Mouse (Mus musculus): ENCODE data around the gene Gpr107. TPM values are rescaled to one million over a fixed set of nuclear protein-coding genes. Genes with fewer than 3 reads are reported as not detected.

Gpr107 gene
- polyA plus RNA-seq, 1 experiment from 2014 or later: 42.2 TPM

- Histone ChIP-seq H3K4me2 (ENCODE audit: low read length) (no peak overlapping the region), H3K4me3 (replicated peaks; ENCODE audit: low read length) (no peak overlapping the region), H3K4me1 (replicated peaks; ENCODE audit: control insufficient read depth, insufficient read depth, low read length) (peaks cover 5% of the 10 kb centered on the region), H3K9me3 (ENCODE audit: control insufficient read depth, low read length) (no peaks in the 10 kb centered on the region), H3K27ac (ENCODE audit: low read length) (no peak overlapping the region), H3K36me3 (ENCODE audit: control insufficient read depth, insufficient read depth) (no peaks in the 10 kb centered on the region), H3K27me3 (replicated peaks; ENCODE audit: control insufficient read depth, insufficient read depth, low read length) (no peaks in the 10 kb centered on the region), H3K9ac (replicated peaks; ENCODE audit: low read depth, low read length) (no peak overlapping the region)
- WGBS: 12% methylated on average over 7 of the region's 7 CpGs
- no peak for ATAC-seq
Observed at GRCm38 (mm10) chr2:31241639-31242038, 89.5 kb downstream of the Gpr107 start.

GRCm38 (mm10) chr2:31244216-31244615 is 92.1 kb downstream of the Gpr107 start:
- Histone ChIP-seq H3K36me3 (ENCODE audit: control insufficient read depth, insufficient read depth) (no peaks in the 10 kb centered on the region), H3K4me1 (replicated peaks; ENCODE audit: control insufficient read depth, insufficient read depth, low read length) (peaks cover 28% of the 10 kb centered on the region), H3K4me2 (ENCODE audit: low read length) (no peak overlapping the region), H3K9me3 (ENCODE audit: control insufficient read depth, low read length) (no peaks in the 10 kb centered on the region), H3K27me3 (replicated peaks; ENCODE audit: control insufficient read depth, insufficient read depth, low read length) (no peaks in the 10 kb centered on the region), H3K9ac (replicated peaks; ENCODE audit: low read depth, low read length) (no peak overlapping the region), H3K4me3 (replicated peaks; ENCODE audit: low read length) (no peak overlapping the region), H3K27ac (ENCODE audit: low read length) (no peak overlapping the region)
- no peak for ATAC-seq
- WGBS: 71% methylated on average over 8 of the region's 8 CpGs

GRCm38 (mm10) chr2:31245051-31245450 is 92.9 kb downstream of the Gpr107 start:
- H3K9ac ChIP-seq (replicated peaks; ENCODE audit: low read depth, low read length): peak overlapping the region; percentile 94
- H3K9me3 ChIP-seq (ENCODE audit: control insufficient read depth, low read length): no peaks in the 10 kb centered on the region
- ATAC-seq: no peak
- peak overlapping the region; percentile 80 for H3K27ac ChIP-seq (ENCODE audit: low read length)
- no peaks in the 10 kb centered on the region for H3K27me3 ChIP-seq (replicated peaks; ENCODE audit: control insufficient read depth, insufficient read depth, low read length)
- H3K4me2 ChIP-seq (ENCODE audit: low read length): peak overlapping the region; percentile 83
- WGBS: 21% methylated on average over 5 of the region's 5 CpGs
- peaks cover 29% of the 10 kb centered on the region for H3K4me1 ChIP-seq (replicated peaks; ENCODE audit: control insufficient read depth, insufficient read depth, low read length)
- no peaks in the 10 kb centered on the region for H3K36me3 ChIP-seq (ENCODE audit: control insufficient read depth, insufficient read depth)
- H3K4me3 ChIP-seq (replicated peaks; ENCODE audit: low read length): peak overlapping the region; percentile 73

- Histone ChIP-seq H3K4me1 (replicated peaks; ENCODE audit: control insufficient read depth, insufficient read depth, low read length) (peaks cover 29% of the 10 kb centered on the region), H3K36me3 (ENCODE audit: control insufficient read depth, insufficient read depth) (no peaks in the 10 kb centered on the region), H3K4me2 (ENCODE audit: low read length) (peak within 1 kb of the TSS; percentile 83), H3K4me3 (replicated peaks; ENCODE audit: low read length) (peak within 1 kb of the TSS; percentile 73), H3K9me3 (ENCODE audit: control insufficient read depth, low read length) (no peaks in the 10 kb centered on the region), H3K9ac (replicated peaks; ENCODE audit: low read depth, low read length) (peak within 1 kb of the TSS; percentile 94), H3K27me3 (replicated peaks; ENCODE audit: control insufficient read depth, insufficient read depth, low read length) (no peaks in the 10 kb centered on the region), H3K27ac (ENCODE audit: low read length) (peak within 1 kb of the TSS; percentile 80)
- ATAC-seq: peak; percentile 91
- WGBS: 0% methylated on average over 64 of the region's 89 CpGs
Observed at GRCm38 (mm10) chr2:31245491-31246141, 93.5 kb downstream of the Gpr107 start, which contains the start of gene Ncs1. Gene Ncs1, plus strand, starts transcription at chr2:31245823.

GRCm38 (mm10) chr2:31246251-31246971 is 94.3 kb downstream of the Gpr107 start:
- Histone ChIP-seq H3K9me3 (ENCODE audit: control insufficient read depth, low read length) (no peaks in the 10 kb centered on the region), H3K27ac (ENCODE audit: low read length) (peak overlapping the region; percentile 80), H3K36me3 (ENCODE audit: control insufficient read depth, insufficient read depth) (no peaks in the 10 kb centered on the region), H3K4me2 (ENCODE audit: low read length) (peak overlapping the region; percentile 83), H3K9ac (replicated peaks; ENCODE audit: low read depth, low read length) (peak overlapping the region; percentile 94), H3K4me3 (replicated peaks; ENCODE audit: low read length) (peak overlapping the region; percentile 73), H3K27me3 (replicated peaks; ENCODE audit: control insufficient read depth, insufficient read depth, low read length) (no peaks in the 10 kb centered on the region), H3K4me1 (replicated peaks; ENCODE audit: control insufficient read depth, insufficient read depth, low read length) (peaks cover 29% of the 10 kb centered on the region)
- peak; percentile 50 for ATAC-seq
- under 1% methylated on average over 41 of the region's 41 CpGs for WGBS

GRCm38 (mm10) chr2:31248856-31249255 is 96.7 kb downstream of the Gpr107 start:
- 92% methylated on average over 6 of the region's 6 CpGs for WGBS
- peaks cover 25% of the 10 kb centered on the region for H3K4me1 ChIP-seq (replicated peaks; ENCODE audit: control insufficient read depth, insufficient read depth, low read length)

GRCm38 (mm10) chr2:31252167-31252566 is 100.1 kb downstream of the Gpr107 start:
- Histone ChIP-seq H3K4me1 (replicated peaks; ENCODE audit: control insufficient read depth, insufficient read depth, low read length) (peaks cover 36% of the 10 kb centered on the region), H3K4me2 (ENCODE audit: low read length) (no peak overlapping the region), H3K27me3 (replicated peaks; ENCODE audit: control insufficient read depth, insufficient read depth, low read length) (no peaks in the 10 kb centered on the region), H3K27ac (ENCODE audit: low read length) (no peak overlapping the region), H3K9ac (replicated peaks; ENCODE audit: low read depth, low read length) (no peak overlapping the region), H3K9me3 (ENCODE audit: control insufficient read depth, low read length) (no peaks in the 10 kb centered on the region), H3K36me3 (ENCODE audit: control insufficient read depth, insufficient read depth) (no peaks in the 10 kb centered on the region), H3K4me3 (replicated peaks; ENCODE audit: low read length) (no peak overlapping the region)
- WGBS: 99% methylated on average over 4 of the region's 4 CpGs
- ATAC-seq: no peak

More at GRCm38 (mm10) chr2:31248856-31249255, 96.7 kb downstream of the Gpr107 start:
- no peak overlapping the region for H3K27ac ChIP-seq (ENCODE audit: low read length)
- ATAC-seq: no peak
- no peak overlapping the region for H3K9ac ChIP-seq (replicated peaks; ENCODE audit: low read depth, low read length)
- no peaks in the 10 kb centered on the region for H3K36me3 ChIP-seq (ENCODE audit: control insufficient read depth, insufficient read depth)
- no peaks in the 10 kb centered on the region for H3K9me3 ChIP-seq (ENCODE audit: control insufficient read depth, low read length)
- H3K27me3 ChIP-seq (replicated peaks; ENCODE audit: control insufficient read depth, insufficient read depth, low read length): no peaks in the 10 kb centered on the region
- no peak overlapping the region for H3K4me2 ChIP-seq (ENCODE audit: low read length)
- H3K4me3 ChIP-seq (replicated peaks; ENCODE audit: low read length): no peak overlapping the region

- Histone ChIP-seq H3K9me3 (ENCODE audit: control insufficient read depth, low read length) (no peaks in the 10 kb centered on the region), H3K27me3 (replicated peaks; ENCODE audit: control insufficient read depth, insufficient read depth, low read length) (no peaks in the 10 kb centered on the region), H3K4me3 (replicated peaks; ENCODE audit: low read length) (no peak overlapping the region), H3K4me1 (replicated peaks; ENCODE audit: control insufficient read depth, insufficient read depth, low read length) (peaks cover 36% of the 10 kb centered on the region), H3K27ac (ENCODE audit: low read length) (no peak overlapping the region), H3K9ac (replicated peaks; ENCODE audit: low read depth, low read length) (no peak overlapping the region), H3K4me2 (ENCODE audit: low read length) (no peak overlapping the region), H3K36me3 (ENCODE audit: control insufficient read depth, insufficient read depth) (no peaks in the 10 kb centered on the region)
- 20% methylated on average over 3 of the region's 3 CpGs for WGBS
- ATAC-seq: no peak
Observed at GRCm38 (mm10) chr2:31253463-31253862, 101.3 kb downstream of the Gpr107 start.

GRCm38 (mm10) chr2:31254806-31255205 is 102.7 kb downstream of the Gpr107 start:
- ATAC-seq: no peak
- H3K4me2 ChIP-seq (ENCODE audit: low read length): no peak overlapping the region
- no peak overlapping the region for H3K4me3 ChIP-seq (replicated peaks; ENCODE audit: low read length)
- no peak overlapping the region for H3K27ac ChIP-seq (ENCODE audit: low read length)
- no peaks in the 10 kb centered on the region for H3K27me3 ChIP-seq (replicated peaks; ENCODE audit: control insufficient read depth, insufficient read depth, low read length)
- peaks cover 40% of the 10 kb centered on the region for H3K4me1 ChIP-seq (replicated peaks; ENCODE audit: control insufficient read depth, insufficient read depth, low read length)
- WGBS: 95% methylated on average over 3 of the region's 3 CpGs
- H3K9me3 ChIP-seq (ENCODE audit: control insufficient read depth, low read length): no peaks in the 10 kb centered on the region
- no peaks in the 10 kb centered on the region for H3K36me3 ChIP-seq (ENCODE audit: control insufficient read depth, insufficient read depth)
- H3K9ac ChIP-seq (replicated peaks; ENCODE audit: low read depth, low read length): no peak overlapping the region
